Mouse (Mus musculus) bone marrow macrophage, adult 2 months (primary cell): ENCODE measurements around the gene Rbpj.

ENCODE experiments used
- CTCF ChIP-seq: IDR thresholded peaks from 2 replicates; pipeline ENCODE4 v1.5.1; 2012; ENCODE audit warnings: low read depth, mild to moderate bottlenecking, low read length, moderate library complexity
- POLR2A ChIP-seq: IDR thresholded peaks from 2 replicates; pipeline ENCODE4 v1.6.1; 2012; ENCODE audit warnings: mild to moderate bottlenecking, low read depth, low read length, borderline replicate concordance

GRCm38 (mm10) chr5:53546440-53546839 lies 80.5 kb downstream of the Rbpj start:
- TF ChIP-seq CTCF (0 out of 2 replicates have a peak, but pooled peaks have one; percentile 12), POLR2A (no peak)
